Mouse (Mus musculus) spleen, adult 12 weeks (tissue): ENCODE data around the gene Arrdc2.

Experiments used
- DNase-seq: peaks from one replicate; pipeline ENCODE4 v3.0.0; 2022; ENCODE audit warnings: low spot score

The Arrdc2 gene

GRCm38 (mm10) chr8:70839408-70840351 lies at the start of gene Arrdc2:
Gene Arrdc2, minus strand, starts transcription at chr8:70839720.
- peak; percentile 98 for DNase-seq

GRCm38 (mm10) chr8:70887669-70888068 lies 48.1 kb upstream of the Arrdc2 start:
- DNase-seq = no peak

- DNase-seq = no peak
Measured at GRCm38 (mm10) chr8:70885612-70886011, 46.1 kb upstream of the Arrdc2 start.

DNA sequence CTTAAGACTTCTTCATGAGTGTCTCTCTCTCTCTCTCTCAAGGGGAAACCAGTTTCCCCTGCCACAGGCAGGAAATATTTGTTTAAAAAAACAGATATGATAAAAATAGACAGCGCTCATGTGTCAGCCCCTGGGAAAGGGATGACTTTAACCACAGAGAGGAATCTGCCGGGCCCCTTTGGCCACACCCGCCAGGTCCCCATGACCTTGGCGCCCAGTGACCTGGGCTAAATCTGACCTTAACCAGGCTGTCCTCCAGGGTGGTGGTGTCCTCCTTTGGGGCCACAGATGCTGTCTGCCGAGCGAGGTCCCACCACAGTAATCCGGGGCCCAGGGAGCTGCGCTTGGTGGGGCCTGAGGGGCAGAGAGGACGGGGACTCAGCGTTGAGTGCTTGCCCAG lies 45.2 kb upstream of the Arrdc2 start:
- DNase-seq = no peak

DNA sequence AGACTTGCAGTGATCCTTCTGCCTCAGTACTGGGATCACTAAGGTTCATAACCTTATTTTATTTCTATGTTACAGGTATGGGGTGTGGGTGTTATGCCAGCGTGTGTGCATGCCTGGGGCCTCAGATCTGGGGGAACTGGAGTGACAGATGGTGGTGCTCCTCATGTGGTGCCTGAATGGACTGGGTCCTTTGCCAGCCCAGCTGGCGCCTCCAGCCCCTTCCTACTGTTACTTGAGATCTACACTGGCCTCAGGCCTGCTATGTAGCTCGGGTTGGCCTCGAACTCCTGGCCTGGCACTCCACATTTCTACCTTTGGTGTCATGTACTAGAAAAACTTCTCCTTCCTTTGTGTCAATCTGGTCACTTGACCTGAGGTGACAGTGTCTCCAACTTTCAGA lies 44.7 kb upstream of the Arrdc2 start:
- DNase-seq = no peak

DNA sequence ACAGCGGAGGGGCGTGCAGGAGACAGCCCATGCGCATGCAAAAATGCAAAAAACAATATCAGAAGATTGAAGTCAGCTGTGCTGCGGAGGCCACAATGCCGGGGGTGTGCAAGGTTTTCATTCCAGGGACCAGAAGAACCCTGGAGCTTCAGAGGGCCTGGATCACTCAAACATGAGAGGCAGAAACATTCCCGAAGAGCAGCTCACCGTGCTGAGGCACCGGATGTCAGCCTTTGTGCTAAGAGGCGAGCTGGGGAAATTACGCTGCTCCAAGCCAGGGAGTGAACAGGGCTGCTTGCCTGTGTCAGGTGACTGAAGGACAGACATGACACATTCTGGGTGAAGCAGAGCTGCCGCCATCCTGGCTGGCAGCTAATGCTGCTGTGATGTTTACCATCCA lies 41.0 kb upstream of the Arrdc2 start:
- no peak for DNase-seq

GRCm38 (mm10) chr8:70880126-70880525 lies 40.6 kb upstream of the Arrdc2 start:
- no peak for DNase-seq

DNA sequence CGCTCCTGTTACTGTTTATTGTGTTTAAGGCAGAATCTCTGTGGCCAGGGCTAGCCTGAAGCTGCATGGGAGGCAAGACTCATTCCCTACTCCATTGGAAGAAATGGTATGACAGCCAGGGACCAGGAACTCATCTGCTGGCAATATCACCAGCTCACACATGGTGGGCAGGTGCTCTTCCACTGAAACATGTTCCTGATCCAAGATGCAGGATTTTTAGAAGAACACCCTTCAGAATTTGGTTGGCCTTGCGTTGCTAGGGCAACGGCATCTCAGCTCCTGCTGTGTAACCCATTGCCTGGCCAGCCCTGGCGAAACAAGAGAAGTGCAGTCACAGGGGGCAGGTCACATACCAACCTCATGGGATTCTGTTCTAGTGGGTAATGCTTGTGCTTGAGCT lies 40.0 kb upstream of the Arrdc2 start:
- no peak for DNase-seq

DNA sequence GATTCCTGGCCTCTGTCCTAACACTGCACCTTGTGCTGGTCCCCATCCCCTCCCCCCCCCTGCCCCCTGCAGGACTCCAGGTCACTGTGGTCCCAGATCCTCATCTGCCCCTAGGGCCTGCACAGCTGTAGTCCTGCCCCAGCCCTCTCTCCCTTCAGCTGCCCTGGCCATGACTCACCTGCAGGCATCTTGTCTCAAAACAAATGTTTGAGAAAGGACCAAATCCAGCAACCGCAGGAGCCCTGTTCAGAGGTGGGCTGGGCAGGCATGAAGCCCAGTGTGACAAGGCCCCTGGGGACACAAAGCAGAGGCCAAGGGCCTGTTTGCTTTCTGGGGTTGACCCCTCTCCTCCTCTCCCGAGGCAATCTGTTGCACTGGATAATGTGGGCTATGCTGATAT lies 38.7 kb upstream of the Arrdc2 start:
- DNase-seq = no peak

DNA sequence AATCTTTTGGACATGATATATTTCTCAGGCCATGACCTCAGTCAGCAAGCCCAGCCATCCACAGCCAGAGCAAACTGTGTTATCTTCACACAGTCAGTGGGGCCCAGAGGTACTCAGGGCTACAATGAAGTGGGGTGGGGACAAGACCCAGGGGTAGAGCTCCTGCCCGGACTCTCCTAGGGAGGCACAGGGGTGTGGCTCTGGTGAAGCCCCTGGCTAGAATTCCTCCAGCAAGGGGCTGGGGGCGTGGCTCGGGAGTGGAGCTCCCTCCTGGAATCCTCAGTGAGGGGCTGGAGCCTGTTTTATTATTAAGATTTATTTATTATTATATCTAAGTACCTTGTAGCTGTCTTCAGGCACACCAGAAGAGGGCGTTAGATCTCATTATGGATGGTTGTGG lies 36.9 kb upstream of the Arrdc2 start:
- no peak for DNase-seq

GRCm38 (mm10) chr8:70874441-70874840 lies 34.9 kb upstream of the Arrdc2 start:
- DNase-seq = no peak

- peak; percentile 91 for DNase-seq
Measured at GRCm38 (mm10) chr8:70873364-70873985, 34.0 kb upstream of the Arrdc2 start, which contains the start of gene Ccdc124. Gene Ccdc124, minus strand, starts transcription at chr8:70873935.

DNA sequence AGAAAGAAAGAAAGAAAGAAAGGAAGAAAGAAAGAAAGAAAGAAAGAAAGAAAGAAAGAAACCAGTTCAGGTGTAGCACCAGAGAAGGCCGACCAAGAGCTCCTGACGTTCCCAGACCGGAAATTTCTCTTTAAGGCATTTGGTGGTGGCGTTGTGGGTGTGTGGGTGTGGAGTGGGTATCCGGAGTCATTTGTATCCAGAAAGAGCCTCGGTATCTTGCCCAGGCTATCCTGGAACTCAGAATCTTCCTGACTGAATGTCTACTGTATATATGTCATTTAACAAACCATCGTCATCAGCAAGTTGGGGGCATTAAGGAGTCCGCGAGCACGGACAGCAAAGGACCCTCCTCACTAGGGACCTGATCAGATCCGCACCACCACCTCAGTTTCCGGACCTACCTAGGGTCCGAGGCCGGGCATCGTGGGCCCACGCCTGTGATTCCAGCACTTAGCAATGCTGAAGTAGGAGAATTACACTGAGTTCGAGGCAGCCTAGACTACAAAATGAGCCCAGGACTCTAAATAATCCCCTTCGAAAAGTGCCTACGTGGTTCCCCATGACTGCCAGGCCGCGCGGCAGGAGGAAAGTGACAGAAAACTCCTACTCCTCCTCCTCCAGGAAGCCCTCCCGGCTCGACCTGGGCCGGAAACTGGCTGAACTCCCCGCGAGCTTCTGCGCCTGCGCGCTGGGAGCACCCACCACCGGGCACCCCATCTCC lies 33.3 kb upstream of the Arrdc2 start:
- DNase-seq = no peak

DNA sequence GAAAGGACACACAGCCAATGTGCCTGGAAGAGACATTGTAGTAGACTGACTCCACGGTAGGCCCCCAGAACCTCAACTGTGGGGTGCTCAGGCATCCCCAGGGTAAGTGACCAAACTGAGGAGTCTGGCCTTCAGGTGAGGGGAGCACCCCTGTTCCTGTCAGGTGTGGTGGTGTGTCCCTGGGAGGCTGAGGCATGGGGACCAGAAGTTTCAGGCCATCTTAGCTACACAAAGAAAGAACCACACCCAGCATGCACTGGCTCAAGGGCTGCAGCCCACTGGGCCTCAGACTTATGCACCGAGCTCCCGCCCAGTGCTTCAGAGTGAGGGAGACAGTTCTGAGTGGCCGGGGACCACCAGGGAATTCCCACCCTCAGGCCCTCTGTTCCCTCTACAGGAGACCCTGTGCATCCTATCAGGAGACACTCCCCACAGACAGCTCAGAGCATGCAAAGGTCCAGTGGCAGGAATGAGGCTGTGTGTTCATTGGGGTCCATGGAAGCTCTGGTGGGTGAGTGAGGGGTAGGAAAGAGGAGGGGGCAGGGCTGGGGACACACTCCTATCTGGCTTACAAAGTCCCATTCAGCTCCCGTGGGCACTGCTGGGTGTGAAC lies 31.8 kb upstream of the Arrdc2 start:
- no peak for DNase-seq

GRCm38 (mm10) chr8:70869601-70870041 lies 30.1 kb upstream of the Arrdc2 start:
- peak; percentile 66 for DNase-seq

GRCm38 (mm10) chr8:70869199-70869571 lies 29.7 kb upstream of the Arrdc2 start:
- no peak for DNase-seq

GRCm38 (mm10) chr8:70868559-70869198 lies 29.2 kb upstream of the Arrdc2 start:
- peak; percentile 62 for DNase-seq

DNA sequence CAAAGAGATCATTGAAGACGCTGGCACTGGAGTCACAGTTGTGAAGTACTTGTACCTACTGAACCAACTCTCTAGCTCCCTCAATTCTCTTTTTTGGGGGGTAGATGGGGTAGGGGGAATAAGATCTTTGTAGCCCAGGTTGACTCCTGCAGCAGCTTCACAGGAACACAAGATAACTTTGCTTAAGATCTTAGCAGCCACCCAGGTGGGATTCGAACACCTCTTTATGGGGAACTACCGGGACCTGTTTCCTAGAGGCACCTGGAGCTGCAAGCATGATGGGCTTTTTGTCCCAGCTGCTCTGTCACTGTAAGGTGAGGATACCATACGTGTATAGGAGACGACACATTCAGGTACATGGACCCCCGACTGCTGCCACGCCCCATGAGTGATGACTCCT lies 27.0 kb upstream of the Arrdc2 start:
- no peak for DNase-seq

DNA sequence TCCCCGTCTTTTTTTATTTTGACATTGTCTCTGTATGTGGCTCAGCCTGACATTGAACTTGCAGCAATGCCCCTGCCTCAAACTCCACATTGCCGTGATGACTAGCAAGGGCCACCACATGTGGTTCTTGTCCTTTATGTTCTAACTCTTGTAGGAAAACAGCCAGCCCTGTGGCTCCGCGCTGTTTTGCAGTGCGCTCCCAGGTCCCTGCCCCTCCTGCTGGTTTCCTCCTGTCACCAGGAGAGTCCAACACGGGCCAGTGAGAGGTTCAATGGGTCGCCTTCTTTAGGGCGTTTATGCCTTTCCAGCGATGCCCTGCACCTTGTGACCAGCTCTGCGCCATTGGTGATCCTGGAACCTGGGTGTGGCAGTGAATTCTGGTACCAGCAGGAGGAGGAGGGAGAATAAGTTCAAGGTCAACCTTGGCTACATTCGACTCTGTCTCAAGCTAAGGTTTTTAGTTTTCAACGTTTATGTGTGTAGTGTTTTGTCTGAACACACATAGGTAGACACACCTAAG lies 26.5 kb upstream of the Arrdc2 start:
- DNase-seq = no peak

GRCm38 (mm10) chr8:70865350-70866000 lies 26.0 kb upstream of the Arrdc2 start:
- DNase-seq = peak; percentile 96

DNA sequence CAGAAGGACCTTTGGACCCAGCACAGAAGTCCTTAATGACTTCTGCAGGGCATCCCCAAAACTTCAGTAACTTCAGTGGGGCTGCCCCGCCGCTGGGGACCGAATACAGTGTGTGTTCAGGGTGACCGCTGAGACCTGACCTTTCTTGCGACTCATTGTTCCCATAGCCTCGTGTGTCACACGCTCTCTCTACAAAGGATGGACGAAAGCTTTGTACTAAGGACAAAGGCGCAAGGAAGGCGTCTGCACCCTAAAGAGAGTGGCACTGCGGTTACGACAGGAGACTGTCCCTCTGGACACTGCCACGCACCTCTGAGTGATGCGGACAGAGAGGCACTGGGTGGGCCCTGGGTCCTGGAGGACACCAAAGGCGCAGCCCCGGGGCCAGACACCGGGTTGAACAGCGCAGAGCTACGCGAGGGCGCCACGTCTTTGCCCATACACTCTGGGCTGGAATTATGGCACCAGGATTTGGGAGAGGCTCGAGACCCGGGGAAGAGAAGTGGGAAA lies 25.2 kb upstream of the Arrdc2 start:
- DNase-seq = no peak
